Mouse (Mus musculus): ENCODE data around the gene Tdg. TPM values are rescaled to one million over a fixed set of nuclear protein-coding genes. Genes with fewer than 3 reads are reported as not detected.

Tdg gene
- total RNA-seq (2023) = 93.3 to 107 TPM (median 104 TPM) in 4 replicates

DNA sequence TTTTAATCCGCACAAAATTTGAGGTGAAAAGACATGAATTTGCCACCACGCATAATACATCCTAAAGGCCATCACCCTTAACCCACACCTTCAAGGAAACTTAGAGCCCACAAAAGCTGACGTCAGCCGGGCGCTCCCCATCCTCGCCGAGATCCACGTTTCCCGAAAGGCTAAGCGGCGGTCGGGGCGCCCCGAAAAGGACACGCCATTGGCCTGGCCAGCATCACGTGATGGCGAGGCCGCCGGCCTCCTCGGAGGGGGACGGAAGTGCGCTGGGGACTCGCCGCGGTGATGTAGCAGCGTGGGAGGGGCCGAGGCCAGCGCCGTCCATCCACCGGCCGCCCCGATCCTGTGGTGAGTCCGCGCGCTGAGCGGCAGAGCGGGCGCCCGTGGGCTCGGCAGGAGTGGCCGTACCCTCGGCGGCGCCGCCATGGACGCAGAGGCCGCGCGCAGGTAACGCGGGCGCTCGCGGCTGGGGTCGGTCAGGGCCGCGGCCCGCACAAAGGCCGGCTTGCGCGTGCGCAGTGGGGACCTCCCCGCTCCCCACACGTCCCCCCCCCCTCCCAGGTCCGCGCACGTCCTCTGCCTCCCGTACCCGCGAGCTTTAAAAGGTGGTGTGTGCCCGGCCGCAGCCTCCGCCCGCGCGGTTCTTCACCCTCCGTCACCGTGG, at the start of gene Tdg:
Gene Tdg, plus strand, starts transcription at position 243 of the 670 bp plus-strand sequence.

DNA sequence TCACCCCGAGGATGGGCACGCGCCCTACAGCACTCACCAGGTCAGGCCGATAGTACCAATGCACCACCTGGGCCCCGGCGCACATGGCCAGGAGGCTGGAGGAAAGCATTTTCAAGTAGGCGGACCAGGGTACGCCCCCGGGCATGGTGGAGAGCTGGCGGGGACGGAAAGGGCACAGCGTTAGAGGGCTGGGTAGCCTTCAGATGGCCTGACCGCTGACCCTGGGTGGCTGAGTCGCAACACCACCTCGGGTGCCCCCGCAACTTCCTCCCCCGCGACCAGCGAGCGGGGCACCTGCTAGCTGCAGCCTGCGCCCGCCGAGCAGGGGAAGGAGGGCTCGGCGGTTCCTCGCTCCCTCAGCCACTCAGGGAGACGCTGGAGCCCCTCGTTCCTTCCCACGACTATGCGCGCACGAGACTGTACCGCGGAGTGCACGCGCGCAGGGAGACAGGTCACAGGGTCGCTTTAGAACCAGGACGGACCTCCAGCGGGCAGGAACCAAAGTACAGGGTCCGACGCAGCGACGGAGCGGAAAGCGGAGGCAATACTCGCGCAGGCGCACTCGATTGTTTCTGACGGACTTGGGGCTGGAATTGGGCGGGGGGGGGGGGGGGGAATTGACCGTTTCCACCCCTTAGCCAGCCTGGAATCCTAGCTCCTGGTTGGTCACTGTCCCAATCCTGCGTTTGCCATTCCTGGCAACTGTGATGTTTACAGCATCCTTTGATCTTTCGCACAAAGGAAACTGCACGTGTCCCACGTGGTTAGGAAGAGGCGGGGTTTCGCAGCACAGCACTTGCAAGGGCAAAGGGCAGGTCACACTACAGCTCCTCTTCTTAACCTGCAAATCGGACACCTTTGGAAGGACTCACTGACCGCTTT, 6.7 kb upstream of the Tdg start, which contains the start of gene 1190007I07Rik:
Gene 1190007I07Rik, minus strand, starts transcription at position 558 of the 882 bp plus-strand sequence.

DNA sequence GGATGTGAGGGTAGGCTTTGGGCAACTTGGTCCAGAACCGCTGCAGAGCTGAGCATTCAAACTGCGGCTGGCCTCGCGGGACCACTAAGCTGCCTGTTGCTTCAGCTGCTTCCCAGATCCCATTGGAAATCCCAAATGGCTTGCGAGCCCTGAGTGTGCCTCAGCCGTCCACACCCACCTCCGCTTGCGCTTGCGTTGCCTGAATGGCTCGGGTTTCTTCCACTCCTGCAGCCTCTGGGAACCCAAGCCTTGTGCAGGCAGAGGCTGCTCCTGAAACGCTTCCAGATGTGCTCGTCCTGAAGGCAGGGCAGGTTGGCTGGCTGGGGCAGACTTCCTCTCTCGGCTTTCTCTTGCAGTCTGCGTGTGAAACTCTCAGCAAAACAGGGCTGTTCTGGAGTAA, 60.9 kb downstream of the Tdg start, which contains the start of gene Glt8d2:
Gene Glt8d2, minus strand, starts transcription at position 157 of the 400 bp plus-strand sequence.

DNA sequence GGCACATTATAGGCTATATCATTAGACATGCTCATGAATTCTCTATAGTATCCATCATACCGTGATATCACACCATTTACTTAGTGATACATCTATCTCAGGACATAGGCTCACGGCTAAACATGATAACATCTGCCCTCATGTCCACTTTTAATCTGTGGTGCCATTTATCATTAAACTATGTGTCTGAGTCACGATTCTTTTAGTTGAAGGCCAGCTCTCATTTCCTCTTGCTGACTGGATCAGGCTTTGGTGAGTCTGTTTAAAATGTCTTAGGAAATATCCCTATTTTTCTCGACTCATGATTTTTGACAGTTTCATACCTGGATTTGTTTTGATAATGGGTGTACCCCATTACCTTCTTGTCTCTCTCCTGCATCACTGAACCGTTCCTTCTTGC, 66.3 kb downstream of the Tdg start, which contains the start of gene Hcfc2:
Gene Hcfc2, plus strand, starts transcription at position 205 of the 400 bp plus-strand sequence.

Other genes with a start within 250 kb of the Tdg start
- not detected in 4 replicates for gene Gm1553, start 137.2 kb upstream of the Tdg start, total RNA-seq (2023)
- gene 1190007I07Rik, start 6.6 kb upstream of the Tdg start, total RNA-seq (2023) = 13.2 to 17.1 TPM (median 15.6 TPM) in 4 replicates
- not detected in 4 replicates for gene Glt8d2, start 60.8 kb downstream of the Tdg start, total RNA-seq (2023)
- 22.8 to 31.5 TPM (median 25.6 TPM) in 4 replicates for gene Hcfc2, start 66.3 kb downstream of the Tdg start, total RNA-seq (2023)
- gene Nfyb, start 134.3 kb downstream of the Tdg start, total RNA-seq (2023) = 27.0 to 47.0 TPM (median 33.0 TPM) in 4 replicates
- gene Txnrd1, start 204.1 kb downstream of the Tdg start, total RNA-seq (2023) = 35.2 to 43.1 TPM (median 37.4 TPM) in 4 replicates
- gene Eid3, start 236.8 kb downstream of the Tdg start, total RNA-seq (2023) = 4.9 to 5.9 TPM (median 5.5 TPM) in 4 replicates